In the genomic region with DNA sequence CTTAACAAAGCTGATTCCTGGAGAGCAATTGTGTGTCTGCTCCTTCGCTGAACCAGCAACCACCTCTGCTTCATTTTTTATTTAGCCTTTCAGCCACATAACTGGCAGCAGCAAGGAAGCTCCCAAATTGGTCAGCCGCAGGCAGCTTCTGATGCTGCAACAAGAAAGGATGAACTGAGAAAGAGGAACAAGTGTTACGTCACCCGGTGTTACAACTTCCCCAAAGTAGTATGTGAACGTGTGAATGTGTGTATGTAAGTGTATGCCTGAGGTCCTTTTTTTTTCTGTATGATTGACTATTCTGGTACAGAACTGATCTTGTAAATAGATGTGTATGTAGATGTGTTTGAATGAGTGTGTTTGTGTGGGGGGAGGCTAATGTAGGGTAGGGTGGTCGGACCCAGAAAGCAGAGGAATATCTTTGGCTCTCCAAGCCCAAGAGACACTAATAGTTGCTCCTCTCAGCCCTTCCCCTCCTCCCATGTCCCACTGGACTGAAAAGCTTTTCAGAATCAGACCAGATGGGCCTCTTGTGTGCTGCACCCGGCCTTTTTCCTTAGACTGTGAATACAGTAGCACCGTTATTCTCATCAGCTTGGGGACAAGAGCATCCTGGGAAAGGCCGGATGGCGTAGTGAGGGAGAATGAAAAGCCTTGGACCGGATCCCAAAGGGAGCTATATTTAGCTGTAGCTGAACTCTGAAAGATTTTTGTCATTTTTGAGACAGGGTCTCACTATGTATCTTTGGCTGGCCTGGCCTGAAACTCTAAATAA, we compare ENCODE assay signal across 8 mouse cellular contexts. TPM values are rescaled to one million over a fixed set of nuclear protein-coding genes. Genes with fewer than 3 reads are reported as not detected.
DNase-seq lines count a peak whose midpoint lies in the region; ATAC-seq and TF ChIP-seq lines count a peak whose summit lies in the region.

No protein-coding gene starts in this region.

- no peak overlapping the region for H3K4me3 ChIP-seq in left cerebral cortex, adult 2 months
- H3K4me3 ChIP-seq in layer of hippocampus, adult 2 months, result no peak overlapping the region

- peak overlapping the region; percentile 59; the same call in 1 of the 2 replicates for H3K27ac ChIP-seq in left cerebral cortex, adult 2 months
- peak overlapping the region; percentile 84 for H3K27ac ChIP-seq in layer of hippocampus, adult 2 months

- no peak for DNase-seq in left cerebral cortex, adult 2 months (ENCODE audit: extremely low spot score in 1 of 2, low spot score in 2 of 2)
- no peak for DNase-seq in left cerebral cortex, postnatal 36 days (ENCODE audit: low spot score in 2 of 2)
- DNase-seq in c-Kit-positive CD71-negative TER-119-negative erythroid progenitor cells, embryonic 14.5 days (ENCODE audit: low read depth), result peak; percentile 62
- peak; percentile 43 to 53 for DNase-seq in frontal cortex, postnatal 10 days (ENCODE audit: low spot score in 2 of 2)
- peak; percentile 55 to 67 for DNase-seq in layer of hippocampus, adult 2 months (ENCODE audit: low spot score in 2 of 2)
- DNase-seq in adipocyte (ENCODE audit: low spot score), result no peak

- intact Hi-C loops in left cerebral cortex, adult 2 months (cut with DNase I), result no loop called here
- intact Hi-C loops in left cerebral cortex, postnatal 36 days (cut with DNase I), result no loop called here

- peak; percentile 98 for ATAC-seq in monocyte, adult 5-6 weeks (replicated peaks; ENCODE audit: insufficient number of reproducible peaks, low FRiP score, low TSS enrichment, poor library complexity, severe bottlenecking)
- no peak for ATAC-seq in megakaryocyte-erythroid progenitor cell, adult 5-6 weeks (replicated peaks; ENCODE audit: low FRiP score, low TSS enrichment, poor library complexity, severe bottlenecking)

- no peak for TF ChIP-seq CTCF in left cerebral cortex, adult 2 months (IDR thresholded peaks at IDR 0.05)
- no peak for TF ChIP-seq CTCF in layer of hippocampus, adult 2 months (conservative IDR thresholded peaks at IDR 0.05)

RNA-seq across cellular contexts. Expression of a gene that starts 7.7 kb away (rescaled TPM):
- 100 to 1,000 TPM; 214 to 225 TPM for total RNA-seq in left cerebral cortex, adult 2 months (2021)
- total RNA-seq in left cerebral cortex, postnatal 36 days (2021), result 100 to 1,000 TPM; 228 to 243 TPM
- total RNA-seq in layer of hippocampus, adult 2 months (2021), result 100 to 1,000 TPM; 211 to 212 TPM
- 139 to 184 TPM (median 162 TPM) in 3 replicates for total RNA-seq in monocyte, adult 5-6 weeks (2017)
- 46.2 and 48.5 TPM in 2 replicates for total RNA-seq in megakaryocyte-erythroid progenitor cell, adult 5-6 weeks (2014; fragmentation: Nextera tagmentation)
- total RNA-seq in megakaryocyte-erythroid progenitor cell, adult 5-6 weeks (2017), result 41.6 and 54.4 TPM in 2 replicates

RNA-seq across cellular contexts. Expression of a gene that starts 18.7 kb away (rescaled TPM):
- 10 to 100 TPM; 44.7 to 49.9 TPM for total RNA-seq in left cerebral cortex, adult 2 months (2021)
- 10 to 100 TPM; 51.4 to 56.6 TPM for total RNA-seq in left cerebral cortex, postnatal 36 days (2021)
- total RNA-seq in layer of hippocampus, adult 2 months (2021), result 10 to 100 TPM; 43.9 to 45.3 TPM
- 27.4 to 52.0 TPM (median 38.2 TPM) in 3 replicates for total RNA-seq in monocyte, adult 5-6 weeks (2017)
- 42.8 and 47.7 TPM in 2 replicates for total RNA-seq in megakaryocyte-erythroid progenitor cell, adult 5-6 weeks (2014; fragmentation: Nextera tagmentation)
- 42.9 and 59.7 TPM in 2 replicates for total RNA-seq in megakaryocyte-erythroid progenitor cell, adult 5-6 weeks (2017)

RNA-seq across cellular contexts. Expression of a gene that starts 50.1 kb away (rescaled TPM):
- 100 to 1,000 TPM in 1 of 2 experiments, 10 to 100 TPM in 1; 97.9 to 105 TPM for total RNA-seq in left cerebral cortex, adult 2 months (2021)
- 100 to 1,000 TPM in 1 of 2 experiments, 10 to 100 TPM in 1; 92.1 to 100 TPM for total RNA-seq in left cerebral cortex, postnatal 36 days (2021)
- 100 to 1,000 TPM in 1 of 2 experiments, 10 to 100 TPM in 1; 97.9 to 101 TPM for total RNA-seq in layer of hippocampus, adult 2 months (2021)
- 130 to 147 TPM (median 136 TPM) in 3 replicates for total RNA-seq in monocyte, adult 5-6 weeks (2017)
- 96.2 and 126 TPM in 2 replicates for total RNA-seq in megakaryocyte-erythroid progenitor cell, adult 5-6 weeks (2014; fragmentation: Nextera tagmentation)
- 252 and 297 TPM in 2 replicates for total RNA-seq in megakaryocyte-erythroid progenitor cell, adult 5-6 weeks (2017)

Comparison
In these comparisons a context has a peak if more than half of its experiments do, and no peak if none do; other contexts are left out.
1. DNase-seq: peak in c-Kit-positive CD71-negative TER-119-negative erythroid progenitor cells, embryonic 14.5 days (single experiment), frontal cortex, postnatal 10 days (2 of 2) and layer of hippocampus, adult 2 months (2 of 2); none in left cerebral cortex, adult 2 months (0 of 2), left cerebral cortex, postnatal 36 days (0 of 2) and adipocyte (single experiment).